Mouse (Mus musculus) cerebellum, adult 2 months (tissue): ENCODE results near the gene Sash1.

Experiments
- CTCF ChIP-seq: fragments of 200-500 bp; IDR thresholded peaks from 2 replicates; pipeline ENCODE4 v1.5.1; 2011; ENCODE audit warnings: low read depth, mild to moderate bottlenecking, control low read depth, low read length, moderate library complexity, borderline replicate concordance; ENCODE audit not compliant: insufficient read depth
- POLR2A ChIP-seq: fragments of 200-500 bp; IDR thresholded peaks from 2 replicates; pipeline ENCODE4 v1.6.1; 2011; ENCODE audit warnings: low read length, control low read depth, borderline replicate concordance; ENCODE audit not compliant: insufficient read depth

DNA sequence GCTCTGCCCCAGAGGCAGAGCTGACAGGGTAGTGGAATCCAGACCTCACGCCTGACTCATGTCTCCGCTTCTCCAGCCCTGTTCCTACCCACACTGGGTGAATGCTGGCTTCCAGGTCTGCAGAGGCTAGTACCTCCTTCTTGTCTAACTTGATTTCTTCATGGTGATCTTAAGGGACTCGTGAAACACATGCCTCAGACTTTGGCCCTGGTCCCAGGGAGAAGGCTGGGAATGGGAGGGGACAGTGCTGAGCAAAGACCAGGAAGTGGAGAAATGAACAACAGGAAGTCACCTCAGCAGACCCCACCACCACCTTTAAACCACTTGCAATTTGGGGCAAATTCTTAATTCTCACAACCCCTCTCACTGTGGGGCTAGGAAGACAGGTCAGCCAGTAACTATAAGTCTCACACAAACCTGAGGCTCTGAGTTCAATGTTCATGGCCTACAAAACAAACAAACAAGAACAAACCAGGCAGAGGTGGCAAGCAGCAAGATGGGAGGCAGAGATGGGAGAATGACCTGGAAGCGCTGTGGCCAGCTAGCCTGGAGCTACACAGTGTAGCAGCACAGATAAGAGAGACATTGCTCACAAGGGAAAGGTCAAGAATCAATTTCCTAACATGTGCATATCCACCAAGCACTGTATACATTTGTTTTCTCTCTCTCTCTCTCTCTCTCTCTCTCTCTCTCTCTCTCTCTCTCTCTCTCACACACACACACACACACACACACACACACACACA, 113.2 kb downstream of the Sash1 start:
- TF ChIP-seq CTCF = no peak
- TF ChIP-seq POLR2A = no peak
